Mouse (Mus musculus) kidney, embryonic 15.5 days (tissue): ENCODE measurements at regions not wholly inside any gene's neighbourhood (a gene's known extent, or its start where the extent isn't known, plus 50 kb on each side); places are given as distances from the start of the nearest gene placed in this dataset.

Experiments
- ATAC-seq: fragments of 200-750 bp; cut with Nextera tagmentation; replicated peaks from 2 replicates; pipeline ENCODE4 v1.8.0; 2017; ENCODE audit warnings: moderate TSS enrichment; ENCODE audit not compliant: low FRiP score
- H3K27ac ChIP-seq: fragments of 300-500 bp; sonication (generic); 2 replicates; pipeline ENCODE4 v1.5.1; 2015; ENCODE audit warnings: mild to moderate bottlenecking, inconsistent platforms
- H3K27me3 ChIP-seq: fragments of 300-500 bp; sonication (generic); 2 replicates; pipeline ENCODE4 v1.6.1; 2015; ENCODE audit warnings: inconsistent platforms
- H3K36me3 ChIP-seq: fragments of 300-500 bp; sonication (generic); 2 replicates; pipeline ENCODE4 v1.6.1; 2015; ENCODE audit warnings: inconsistent platforms
- H3K4me1 ChIP-seq: fragments of 300-500 bp; sonication (generic); 2 replicates; pipeline ENCODE4 v1.6.1; 2015; ENCODE audit warnings: inconsistent platforms
- H3K4me2 ChIP-seq: fragments of 300-500 bp; sonication (generic); 2 replicates; pipeline ENCODE4 v1.6.1; 2015; ENCODE audit warnings: moderate library complexity, mild to moderate bottlenecking, inconsistent platforms
- H3K4me3 ChIP-seq: fragments of 300-500 bp; sonication (generic); replicated peaks from 2 replicates; pipeline ENCODE4 v1.5.1; 2015; ENCODE audit warnings: mild to moderate bottlenecking, inconsistent platforms
- H3K9ac ChIP-seq: fragments of 300-500 bp; sonication (generic); 2 replicates; pipeline ENCODE4 v1.6.1; 2015; ENCODE audit warnings: mild to moderate bottlenecking, inconsistent platforms
- H3K9me3 ChIP-seq: fragments of 300-500 bp; sonication (generic); replicated peaks from 2 replicates; pipeline ENCODE4 v1.6.1; 2016; ENCODE audit warnings: inconsistent platforms
- whole genome bisulfite sequencing: fragments of 180-500 bp; shearing (Covaris S2); methylation state at CpG from one replicate; pipeline ENCODE4 v1.1.7; 2015; ENCODE audit warnings: mixed read lengths; 5-methylcytosine and 5-hydroxymethylcytosine counted together

GRCm38 (mm10) chr9:99987376-99987775, 111.4 kb upstream of the Sox14 start:
- H3K9me3 ChIP-seq: no peaks in the 10 kb centered on the region
- H3K27ac ChIP-seq: no peak overlapping the region
- no peaks in the 10 kb centered on the region for H3K36me3 ChIP-seq
- no peak overlapping the region for H3K4me3 ChIP-seq
- no peak overlapping the region for H3K9ac ChIP-seq
- WGBS: 4% methylated on average over 1 of the region's 1 CpGs
- no peaks in the 10 kb centered on the region for H3K4me1 ChIP-seq
- no peak overlapping the region for H3K4me2 ChIP-seq
- peaks cover 7% of the 10 kb centered on the region for H3K27me3 ChIP-seq
- ATAC-seq: no peak

- no peak for ATAC-seq
- H3K36me3 ChIP-seq: no peaks in the 10 kb centered on the region
- H3K4me2 ChIP-seq: no peak overlapping the region
- H3K4me1 ChIP-seq: no peaks in the 10 kb centered on the region
- 75% methylated on average over 1 of the region's 1 CpGs for WGBS
- no peak overlapping the region for H3K27ac ChIP-seq
- H3K9ac ChIP-seq: no peak overlapping the region
- no peak overlapping the region for H3K4me3 ChIP-seq
- no peaks in the 10 kb centered on the region for H3K27me3 ChIP-seq
- H3K9me3 ChIP-seq: no peaks in the 10 kb centered on the region
Measured at GRCm38 (mm10) chr9:99980734-99981133, 104.8 kb upstream of the Sox14 start.

GRCm38 (mm10) chr9:99961561-99961960, 85.6 kb upstream of the Sox14 start:
- Histone ChIP-seq H3K4me2 (no peak overlapping the region), H3K4me3 (no peak overlapping the region), H3K27ac (no peak overlapping the region), H3K27me3 (no peaks in the 10 kb centered on the region), H3K9me3 (no peaks in the 10 kb centered on the region), H3K9ac (no peak overlapping the region), H3K36me3 (no peaks in the 10 kb centered on the region), H3K4me1 (no peaks in the 10 kb centered on the region)
- no peak for ATAC-seq

GRCm38 (mm10) chr9:99954720-99955119, 78.8 kb upstream of the Sox14 start:
- Histone ChIP-seq H3K9ac (no peak overlapping the region), H3K4me3 (no peak overlapping the region), H3K27ac (no peak overlapping the region), H3K4me1 (no peaks in the 10 kb centered on the region), H3K9me3 (no peaks in the 10 kb centered on the region), H3K36me3 (no peaks in the 10 kb centered on the region), H3K4me2 (no peak overlapping the region), H3K27me3 (no peaks in the 10 kb centered on the region)
- 71% methylated on average over 10 of the region's 10 CpGs for WGBS
- no peak for ATAC-seq

GRCm38 (mm10) chr9:99954038-99954618, 78.2 kb upstream of the Sox14 start:
- WGBS: 68% methylated on average over 6 of the region's 6 CpGs
- Histone ChIP-seq H3K4me3 (no peak overlapping the region), H3K9me3 (no peaks in the 10 kb centered on the region), H3K4me2 (no peak overlapping the region), H3K27me3 (no peaks in the 10 kb centered on the region), H3K27ac (no peak overlapping the region), H3K36me3 (no peaks in the 10 kb centered on the region), H3K9ac (no peak overlapping the region), H3K4me1 (no peaks in the 10 kb centered on the region)
- no peak for ATAC-seq
